Mouse (Mus musculus) liver, embryonic 12.5 days (tissue): ENCODE measurements at regions not wholly inside any gene's neighbourhood (a gene's known extent, or its start where the extent isn't known, plus 50 kb on each side); places are given as distances from the start of the nearest gene placed in this dataset.

Experiments
- ATAC-seq: fragments of 200-750 bp; cut with Nextera tagmentation; 2 replicates; pipeline ENCODE4 v1.8.0; 2017; ENCODE audit warnings: moderate number of reproducible peaks, mild to moderate bottlenecking, moderate library complexity
- H3K27ac ChIP-seq: fragments of 300-500 bp; sonication (generic); 2 replicates; pipeline ENCODE4 v1.5.1; 2016; ENCODE audit warnings: mild to moderate bottlenecking
- H3K27me3 ChIP-seq: fragments of 300-500 bp; sonication (generic); replicated peaks from 2 replicates; pipeline ENCODE4 v1.6.1; 2016; ENCODE audit warnings: mild to moderate bottlenecking, moderate library complexity
- H3K36me3 ChIP-seq: fragments of 300-500 bp; sonication (generic); 2 replicates; pipeline ENCODE4 v1.6.1; 2016; ENCODE audit warnings: mild to moderate bottlenecking, moderate library complexity
- H3K4me1 ChIP-seq: fragments of 300-500 bp; sonication (generic); 2 replicates; pipeline ENCODE4 v1.6.1; 2016
- H3K4me2 ChIP-seq: fragments of 300-500 bp; sonication (generic); 2 replicates; pipeline ENCODE4 v1.6.1; 2016; ENCODE audit warnings: mild to moderate bottlenecking, moderate library complexity
- H3K4me3 ChIP-seq: fragments of 300-500 bp; sonication (generic); 2 replicates; pipeline ENCODE4 v1.5.1; 2016; ENCODE audit warnings: mild to moderate bottlenecking, moderate library complexity
- H3K9ac ChIP-seq: fragments of 300-500 bp; sonication (generic); 2 replicates; pipeline ENCODE4 v1.6.1; 2016; ENCODE audit warnings: mild to moderate bottlenecking, moderate library complexity
- H3K9me3 ChIP-seq: fragments of 300-500 bp; sonication (generic); replicated peaks from 2 replicates; pipeline ENCODE4 v1.6.1; 2016; ENCODE audit warnings: mild to moderate bottlenecking, moderate library complexity
- WGBS: fragments of 180-500 bp; shearing (Covaris S2); methylation state at CpG from one replicate; pipeline ENCODE4 v1.1.7; 2016; ENCODE audit not compliant: insufficient replicate concordance; 5-methylcytosine and 5-hydroxymethylcytosine counted together

- no peaks in the 10 kb centered on the region for H3K27me3 ChIP-seq
- H3K36me3 ChIP-seq = no peaks in the 10 kb centered on the region
- no peaks in the 10 kb centered on the region for H3K4me1 ChIP-seq
- no peak overlapping the region for H3K9ac ChIP-seq
- H3K4me3 ChIP-seq = no peak overlapping the region
- WGBS = 47% methylated on average over 2 of the region's 2 CpGs
- H3K4me2 ChIP-seq = no peak overlapping the region
- H3K27ac ChIP-seq = no peak overlapping the region
- H3K9me3 ChIP-seq = no peaks in the 10 kb centered on the region
- ATAC-seq = no peak
These were observed 142.4 kb upstream of the Mgat5 start for GRCm38 (mm10) chr1:127062430-127062829.

GRCm38 (mm10) chr1:127045711-127046420 lies 158.9 kb upstream of the Mgat5 start:
- H3K36me3 ChIP-seq = no peaks in the 10 kb centered on the region

GRCm38 (mm10) chr1:127034748-127035147 lies 170.1 kb upstream of the Mgat5 start:
- H3K4me2 ChIP-seq = no peak overlapping the region
- 65% methylated on average over 2 of the region's 2 CpGs for WGBS
- no peak for ATAC-seq

More at GRCm38 (mm10) chr1:127045711-127046420, 158.9 kb upstream of the Mgat5 start:
- Histone ChIP-seq H3K9ac (no peak overlapping the region), H3K9me3 (no peaks in the 10 kb centered on the region), H3K4me1 (no peaks in the 10 kb centered on the region), H3K27ac (no peak overlapping the region), H3K4me3 (no peak overlapping the region), H3K27me3 (no peaks in the 10 kb centered on the region), H3K4me2 (no peak overlapping the region)
- WGBS = 62% methylated on average over 6 of the region's 6 CpGs
- no peak for ATAC-seq

GRCm38 (mm10) chr1:127031563-127031962 lies 173.3 kb upstream of the Mgat5 start:
- Histone ChIP-seq H3K36me3 (no peaks in the 10 kb centered on the region), H3K4me1 (no peaks in the 10 kb centered on the region), H3K27me3 (no peaks in the 10 kb centered on the region), H3K4me2 (no peak overlapping the region), H3K27ac (no peak overlapping the region), H3K4me3 (no peak overlapping the region), H3K9ac (no peak overlapping the region), H3K9me3 (no peaks in the 10 kb centered on the region)
- WGBS = 30% methylated on average over 4 of the region's 4 CpGs
- no peak for ATAC-seq

More at GRCm38 (mm10) chr1:127034748-127035147, 170.1 kb upstream of the Mgat5 start:
- Histone ChIP-seq H3K4me3 (no peak overlapping the region), H3K27me3 (no peaks in the 10 kb centered on the region), H3K9me3 (no peaks in the 10 kb centered on the region), H3K36me3 (no peaks in the 10 kb centered on the region), H3K27ac (no peak overlapping the region), H3K9ac (no peak overlapping the region), H3K4me1 (no peaks in the 10 kb centered on the region)

- Histone ChIP-seq H3K27me3 (no peaks in the 10 kb centered on the region), H3K4me1 (no peaks in the 10 kb centered on the region), H3K4me3 (no peak overlapping the region), H3K27ac (no peak overlapping the region), H3K36me3 (no peaks in the 10 kb centered on the region), H3K9ac (no peak overlapping the region), H3K9me3 (no peaks in the 10 kb centered on the region), H3K4me2 (no peak overlapping the region)
- ATAC-seq = no peak
- 56% methylated on average over 1 of the region's 1 CpGs for WGBS
These were observed 175.8 kb upstream of the Mgat5 start for GRCm38 (mm10) chr1:127028872-127029497.

- 46% methylated on average over 3 of the region's 3 CpGs for WGBS
- Histone ChIP-seq H3K27ac (no peak overlapping the region), H3K4me1 (no peaks in the 10 kb centered on the region), H3K9ac (no peak overlapping the region), H3K9me3 (no peaks in the 10 kb centered on the region), H3K4me2 (no peak overlapping the region), H3K36me3 (no peaks in the 10 kb centered on the region), H3K27me3 (no peaks in the 10 kb centered on the region), H3K4me3 (no peak overlapping the region)
- ATAC-seq = no peak
These were observed 181.7 kb upstream of the Mgat5 start for GRCm38 (mm10) chr1:127023100-127023499.

GRCm38 (mm10) chr1:127017698-127018097 lies 187.1 kb upstream of the Nckap5 start:
- H3K27ac ChIP-seq = no peak overlapping the region
- no peak overlapping the region for H3K4me2 ChIP-seq
- no peak overlapping the region for H3K9ac ChIP-seq
- H3K36me3 ChIP-seq = no peaks in the 10 kb centered on the region
- 52% methylated on average over 2 of the region's 2 CpGs for WGBS
- no peaks in the 10 kb centered on the region for H3K9me3 ChIP-seq
- no peaks in the 10 kb centered on the region for H3K27me3 ChIP-seq
- no peak for ATAC-seq
- H3K4me3 ChIP-seq = no peak overlapping the region
- no peaks in the 10 kb centered on the region for H3K4me1 ChIP-seq

GRCm38 (mm10) chr1:127015894-127016245 lies 185.3 kb upstream of the Nckap5 start:
- Histone ChIP-seq H3K9ac (no peak overlapping the region), H3K4me3 (no peak overlapping the region), H3K27me3 (no peaks in the 10 kb centered on the region), H3K9me3 (no peaks in the 10 kb centered on the region), H3K36me3 (no peaks in the 10 kb centered on the region), H3K4me1 (no peaks in the 10 kb centered on the region), H3K4me2 (no peak overlapping the region), H3K27ac (no peak overlapping the region)
- ATAC-seq = no peak
- 62% methylated on average over 4 of the region's 4 CpGs for WGBS

- Histone ChIP-seq H3K9me3 (no peaks in the 10 kb centered on the region), H3K4me3 (no peak overlapping the region), H3K9ac (no peak overlapping the region), H3K27ac (no peak overlapping the region), H3K36me3 (no peaks in the 10 kb centered on the region), H3K4me1 (no peaks in the 10 kb centered on the region), H3K27me3 (no peaks in the 10 kb centered on the region), H3K4me2 (no peak overlapping the region)
- no peak for ATAC-seq
- WGBS = 58% methylated on average over 8 of the region's 8 CpGs
These were observed 184.7 kb upstream of the Nckap5 start for GRCm38 (mm10) chr1:127015042-127015893.

GRCm38 (mm10) chr1:127011901-127012300 lies 181.3 kb upstream of the Nckap5 start:
- Histone ChIP-seq H3K9me3 (no peaks in the 10 kb centered on the region), H3K36me3 (no peaks in the 10 kb centered on the region), H3K4me3 (no peak overlapping the region), H3K27ac (no peak overlapping the region), H3K4me1 (no peaks in the 10 kb centered on the region), H3K4me2 (no peak overlapping the region), H3K9ac (no peak overlapping the region), H3K27me3 (no peaks in the 10 kb centered on the region)
- WGBS = 60% methylated on average over 6 of the region's 6 CpGs
- no peak for ATAC-seq

- Histone ChIP-seq H3K27ac (no peak overlapping the region), H3K9me3 (no peaks in the 10 kb centered on the region), H3K4me3 (no peak overlapping the region), H3K4me2 (no peak overlapping the region), H3K36me3 (no peaks in the 10 kb centered on the region), H3K27me3 (no peaks in the 10 kb centered on the region), H3K4me1 (no peaks in the 10 kb centered on the region), H3K9ac (no peak overlapping the region)
- 45% methylated on average over 4 of the region's 4 CpGs for WGBS
- no peak for ATAC-seq
These were observed 179.1 kb upstream of the Nckap5 start for GRCm38 (mm10) chr1:127009699-127010098.

- Histone ChIP-seq H3K36me3 (no peaks in the 10 kb centered on the region), H3K4me3 (no peak overlapping the region), H3K27me3 (no peaks in the 10 kb centered on the region), H3K4me2 (no peak overlapping the region), H3K4me1 (no peaks in the 10 kb centered on the region), H3K9me3 (no peaks in the 10 kb centered on the region), H3K27ac (no peak overlapping the region), H3K9ac (no peak overlapping the region)
- WGBS = 68% methylated on average over 7 of the region's 7 CpGs
- ATAC-seq = no peak
These were observed 171.1 kb upstream of the Nckap5 start for GRCm38 (mm10) chr1:127001700-127002099.
